Mouse (Mus musculus): Measurements from ENCODE around the gene Amy2a4. TPM values are rescaled to one million over a fixed set of nuclear protein-coding genes. Genes with fewer than 3 reads are reported as not detected.
"Not testable (repeated sequence)": the region's sequence is repeated elsewhere in the genome, so short reads cannot be mapped to it uniquely, and the experiment has no call there.

The Amy2a4 gene
- 10.5 and 157 TPM in 2 replicates for total RNA-seq (2014; rRNA removed)
- polyA plus RNA-seq (2012; rRNA removed): not detected in 2 replicates

DNA sequence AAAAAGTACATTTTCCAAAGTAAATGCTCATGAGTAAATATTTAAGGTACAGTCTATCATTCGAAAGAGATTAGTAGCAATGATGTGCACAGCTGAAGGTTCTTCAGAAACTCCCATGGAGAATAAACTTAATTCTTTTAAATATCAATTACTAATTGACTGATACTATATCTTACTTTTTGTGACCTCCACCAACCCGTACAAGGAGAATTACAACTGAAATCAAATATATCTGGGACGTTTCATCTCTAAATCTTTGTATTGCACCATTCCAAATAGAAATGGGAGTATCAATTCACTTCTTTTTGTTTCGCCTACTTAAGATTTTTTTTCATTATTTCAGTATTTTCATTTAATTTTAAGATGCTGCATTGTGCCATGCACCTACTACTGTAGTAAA lies at the start of gene Amy2a4:
Gene Amy2a4 (minus strand): TSS at position 101 of the 400 bp plus-strand sequence.
- DNase-seq (ENCODE audit: extremely low read depth, low read depth, low spot score); H3K27me3 ChIP-seq (ENCODE audit: control insufficient read depth, insufficient read depth, low read length); H3K27ac ChIP-seq (replicated peaks; ENCODE audit: insufficient read depth, low read depth, low read length); H3K36me3 ChIP-seq (ENCODE audit: control insufficient read depth, insufficient read depth, low read length); H3K79me2 ChIP-seq (ENCODE audit: control insufficient read depth, insufficient read depth, low read length); H3K4me3 ChIP-seq (ENCODE audit: insufficient read depth, low read depth, low read length); H3K4me1 ChIP-seq (ENCODE audit: control insufficient read depth, insufficient read depth, low read length); H3K9ac ChIP-seq (ENCODE audit: low read depth, low read length): not testable (repeated sequence)
- WGBS: no CpG with 5 or more reads among the region's 4 CpGs

DNA sequence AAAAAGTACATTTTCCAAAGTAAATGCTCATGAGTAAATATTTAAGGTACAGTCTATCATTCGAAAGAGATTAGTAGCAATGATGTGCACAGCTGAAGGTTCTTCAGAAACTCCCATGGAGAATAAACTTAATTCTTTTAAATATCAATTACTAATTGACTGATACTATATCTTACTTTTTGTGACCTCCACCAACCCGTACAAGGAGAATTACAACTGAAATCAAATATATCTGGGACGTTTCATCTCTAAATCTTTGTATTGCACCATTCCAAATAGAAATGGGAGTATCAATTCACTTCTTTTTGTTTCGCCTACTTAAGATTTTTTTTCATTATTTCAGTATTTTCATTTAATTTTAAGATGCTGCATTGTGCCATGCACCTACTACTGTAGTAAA lies 32.7 kb upstream of the Amy2a4 start, which contains the start of gene Amy2a3:
Gene Amy2a3 (minus strand): TSS at position 101 of the 400 bp plus-strand sequence.
- H3K36me3 ChIP-seq (ENCODE audit: control insufficient read depth, insufficient read depth, low read length); H3K27me3 ChIP-seq (ENCODE audit: control insufficient read depth, insufficient read depth, low read length); H3K27ac ChIP-seq (replicated peaks; ENCODE audit: insufficient read depth, low read depth, low read length); H3K79me2 ChIP-seq (ENCODE audit: control insufficient read depth, insufficient read depth, low read length); H3K9ac ChIP-seq (ENCODE audit: low read depth, low read length); H3K4me3 ChIP-seq (ENCODE audit: insufficient read depth, low read depth, low read length); DNase-seq (ENCODE audit: extremely low read depth, low read depth, low spot score); H3K4me1 ChIP-seq (ENCODE audit: control insufficient read depth, insufficient read depth, low read length): not testable (repeated sequence)
- WGBS: no CpG with 5 or more reads among the region's 4 CpGs

DNA sequence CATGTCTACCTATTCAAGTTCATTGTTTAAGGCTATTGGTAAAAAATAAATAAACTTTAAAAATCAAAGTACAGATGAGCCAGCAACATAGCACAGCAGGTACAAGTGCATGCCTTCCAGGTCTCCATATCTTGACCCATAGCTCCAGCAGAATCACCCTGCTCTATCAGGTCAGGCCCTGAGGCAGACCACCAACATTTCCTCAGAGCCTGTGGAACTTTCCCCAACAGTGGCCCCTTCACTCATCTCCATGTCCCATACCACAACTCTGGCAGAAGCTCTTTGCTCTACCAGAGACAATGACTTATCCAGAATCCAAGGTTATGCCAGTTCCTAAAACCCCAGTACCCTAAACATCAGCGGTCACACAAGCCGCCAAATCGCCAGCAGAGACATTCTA lies 21.7 kb upstream of the Amy2a4 start:
- H3K27ac ChIP-seq (replicated peaks; ENCODE audit: insufficient read depth, low read depth, low read length); H3K79me2 ChIP-seq (ENCODE audit: control insufficient read depth, insufficient read depth, low read length); H3K4me3 ChIP-seq (ENCODE audit: insufficient read depth, low read depth, low read length); DNase-seq (ENCODE audit: extremely low read depth, low read depth, low spot score); H3K27me3 ChIP-seq (ENCODE audit: control insufficient read depth, insufficient read depth, low read length); H3K4me1 ChIP-seq (ENCODE audit: control insufficient read depth, insufficient read depth, low read length); H3K9ac ChIP-seq (ENCODE audit: low read depth, low read length); H3K36me3 ChIP-seq (ENCODE audit: control insufficient read depth, insufficient read depth, low read length): not testable (repeated sequence)
- WGBS: no CpG with 5 or more reads among the region's 3 CpGs

DNA sequence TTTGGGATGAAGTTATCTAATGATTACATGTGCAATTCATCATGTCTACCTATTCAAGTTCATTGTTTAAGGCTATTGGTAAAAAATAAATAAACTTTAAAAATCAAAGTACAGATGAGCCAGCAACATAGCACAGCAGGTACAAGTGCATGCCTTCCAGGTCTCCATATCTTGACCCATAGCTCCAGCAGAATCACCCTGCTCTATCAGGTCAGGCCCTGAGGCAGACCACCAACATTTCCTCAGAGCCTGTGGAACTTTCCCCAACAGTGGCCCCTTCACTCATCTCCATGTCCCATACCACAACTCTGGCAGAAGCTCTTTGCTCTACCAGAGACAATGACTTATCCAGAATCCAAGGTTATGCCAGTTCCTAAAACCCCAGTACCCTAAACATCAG lies 11.0 kb downstream of the Amy2a4 start:
- not testable (repeated sequence) for H3K79me2 ChIP-seq (ENCODE audit: control insufficient read depth, insufficient read depth, low read length); H3K4me1 ChIP-seq (ENCODE audit: control insufficient read depth, insufficient read depth, low read length); H3K36me3 ChIP-seq (ENCODE audit: control insufficient read depth, insufficient read depth, low read length); H3K4me3 ChIP-seq (ENCODE audit: insufficient read depth, low read depth, low read length); H3K27ac ChIP-seq (replicated peaks; ENCODE audit: insufficient read depth, low read depth, low read length); H3K27me3 ChIP-seq (ENCODE audit: control insufficient read depth, insufficient read depth, low read length); DNase-seq (ENCODE audit: extremely low read depth, low read depth, low spot score); H3K9ac ChIP-seq (ENCODE audit: low read depth, low read length)

DNA sequence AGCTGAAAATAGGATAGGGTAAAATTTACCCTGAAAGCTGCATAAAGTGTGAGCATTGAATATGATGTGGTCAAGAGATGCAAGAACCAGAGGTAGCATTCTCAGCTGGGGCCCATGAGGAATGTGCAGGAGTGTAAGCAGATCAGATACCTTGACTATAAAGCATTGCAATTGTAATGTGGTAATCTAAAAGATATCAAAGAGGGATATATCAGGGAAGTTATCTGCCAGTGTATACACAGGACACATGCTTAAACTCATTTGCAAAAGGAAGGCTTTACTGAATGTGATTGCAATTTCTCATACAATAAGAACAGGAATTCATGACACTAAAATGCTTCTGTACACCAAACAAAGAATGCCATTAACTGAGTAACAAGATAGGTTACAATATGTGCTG lies 11.7 kb downstream of the Amy2a4 start:
- H3K27ac ChIP-seq (replicated peaks; ENCODE audit: insufficient read depth, low read depth, low read length); H3K36me3 ChIP-seq (ENCODE audit: control insufficient read depth, insufficient read depth, low read length); H3K27me3 ChIP-seq (ENCODE audit: control insufficient read depth, insufficient read depth, low read length); DNase-seq (ENCODE audit: extremely low read depth, low read depth, low spot score); H3K9ac ChIP-seq (ENCODE audit: low read depth, low read length); H3K4me1 ChIP-seq (ENCODE audit: control insufficient read depth, insufficient read depth, low read length); H3K4me3 ChIP-seq (ENCODE audit: insufficient read depth, low read depth, low read length); H3K79me2 ChIP-seq (ENCODE audit: control insufficient read depth, insufficient read depth, low read length): not testable (repeated sequence)

DNA sequence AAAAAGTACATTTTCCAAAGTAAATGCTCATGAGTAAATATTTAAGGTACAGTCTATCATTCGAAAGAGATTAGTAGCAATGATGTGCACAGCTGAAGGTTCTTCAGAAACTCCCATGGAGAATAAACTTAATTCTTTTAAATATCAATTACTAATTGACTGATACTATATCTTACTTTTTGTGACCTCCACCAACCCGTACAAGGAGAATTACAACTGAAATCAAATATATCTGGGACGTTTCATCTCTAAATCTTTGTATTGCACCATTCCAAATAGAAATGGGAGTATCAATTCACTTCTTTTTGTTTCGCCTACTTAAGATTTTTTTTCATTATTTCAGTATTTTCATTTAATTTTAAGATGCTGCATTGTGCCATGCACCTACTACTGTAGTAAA lies 32.5 kb downstream of the Amy2a4 start, which contains the start of gene Amy2a5:
Gene Amy2a5 (minus strand): TSS at position 101 of the 400 bp plus-strand sequence.
- H3K36me3 ChIP-seq (ENCODE audit: control insufficient read depth, insufficient read depth, low read length); H3K4me3 ChIP-seq (ENCODE audit: insufficient read depth, low read depth, low read length); H3K27me3 ChIP-seq (ENCODE audit: control insufficient read depth, insufficient read depth, low read length); H3K4me1 ChIP-seq (ENCODE audit: control insufficient read depth, insufficient read depth, low read length); H3K27ac ChIP-seq (replicated peaks; ENCODE audit: insufficient read depth, low read depth, low read length); DNase-seq (ENCODE audit: extremely low read depth, low read depth, low spot score); H3K79me2 ChIP-seq (ENCODE audit: control insufficient read depth, insufficient read depth, low read length); H3K9ac ChIP-seq (ENCODE audit: low read depth, low read length): not testable (repeated sequence)
- no CpG with 5 or more reads among the region's 4 CpGs for WGBS

Other genes starting within 250 kb of the Amy2a4 start
- gene Amy2a5, start 32.6 kb downstream of the Amy2a4 start, total RNA-seq (2014; rRNA removed): 16.8 and 156 TPM in 2 replicates
- 0.11 and 0.24 TPM in 2 replicates for gene Amy2a5, start 32.6 kb downstream of the Amy2a4 start, polyA plus RNA-seq (2012; rRNA removed)
- 10.5 and 157 TPM in 2 replicates for gene Amy2a3, start 32.6 kb upstream of the Amy2a4 start, total RNA-seq (2014; rRNA removed)
- not detected in 2 replicates for gene Amy2a3, start 32.6 kb upstream of the Amy2a4 start, polyA plus RNA-seq (2012; rRNA removed)
- gene Amy2a2, start 65.2 kb upstream of the Amy2a4 start, total RNA-seq (2014; rRNA removed): 10.5 and 157 TPM in 2 replicates
- gene Amy2a2, start 65.2 kb upstream of the Amy2a4 start, polyA plus RNA-seq (2012; rRNA removed): not detected in 2 replicates
- gene Amy2a1, start 241.0 kb upstream of the Amy2a4 start, total RNA-seq (2014; rRNA removed): 11.2 TPM in 1 of 2 replicates, not detected in the other
- gene Amy2a1, start 241.0 kb upstream of the Amy2a4 start, polyA plus RNA-seq (2012; rRNA removed): not detected in 2 replicates